Mouse (Mus musculus) forebrain, embryonic 13.5 days (tissue): ENCODE measurements around the gene Gpr173. TPM values are rescaled to one million over a fixed set of nuclear protein-coding genes. Genes with fewer than 3 reads are reported as not detected.
"Not testable (repeated sequence)": the region's sequence is repeated elsewhere in the genome, so short reads cannot be mapped to it uniquely, and the experiment has no call there.

Source experiments
- ATAC-seq: fragments of 200-750 bp; cut with Nextera tagmentation; 2 replicates; pipeline ENCODE4 v1.8.0; 2017
- H3K27ac ChIP-seq: fragments of 300-500 bp; sonication (generic); 2 replicates; pipeline ENCODE4 v1.5.1; 2015; ENCODE audit warnings: inconsistent platforms, mild to moderate bottlenecking, moderate library complexity
- H3K27me3 ChIP-seq: fragments of 300-500 bp; sonication (generic); 2 replicates; pipeline ENCODE4 v1.6.1; 2015; ENCODE audit warnings: mild to moderate bottlenecking, inconsistent platforms
- H3K36me3 ChIP-seq: fragments of 300-500 bp; sonication (generic); 2 replicates; pipeline ENCODE4 v1.6.1; 2015; ENCODE audit warnings: mild to moderate bottlenecking, inconsistent platforms; ENCODE audit not compliant: poor library complexity, severe bottlenecking
- H3K4me1 ChIP-seq: fragments of 300-500 bp; sonication (generic); 2 replicates; pipeline ENCODE4 v1.6.1; 2015; ENCODE audit warnings: inconsistent platforms
- H3K4me2 ChIP-seq: fragments of 300-500 bp; sonication (generic); 2 replicates; pipeline ENCODE4 v1.6.1; 2015; ENCODE audit warnings: inconsistent platforms, mild to moderate bottlenecking, moderate library complexity
- H3K4me3 ChIP-seq: fragments of 300-500 bp; sonication (generic); 2 replicates; pipeline ENCODE4 v1.5.1; 2015; ENCODE audit warnings: mild to moderate bottlenecking, inconsistent platforms
- H3K9ac ChIP-seq: fragments of 300-500 bp; sonication (generic); 2 replicates; pipeline ENCODE4 v1.6.1; 2015; ENCODE audit warnings: mild to moderate bottlenecking, inconsistent platforms
- H3K9me3 ChIP-seq: fragments of 300-500 bp; sonication (generic); replicated peaks from 2 replicates; pipeline ENCODE4 v1.6.1; 2016; ENCODE audit warnings: inconsistent platforms
- WGBS: fragments of 180-500 bp; shearing (Covaris S2); methylation state at CpG from one replicate; pipeline ENCODE4 v1.1.7; 2015; 5-methylcytosine and 5-hydroxymethylcytosine counted together
- polyA plus RNA-seq: library from polyadenylated mRNA; unstranded; fragments of >200 nt; fragmentation: Nextera tagmentation; extraction: Ambion mirVana; gene quantifications from 2 replicates; pipeline ENCODE4 v1.2.1, GENCODE M21; 2015

Gene Gpr173
- polyA plus RNA-seq, 1 experiment from 2014 or later = 8.4 TPM

DNA sequence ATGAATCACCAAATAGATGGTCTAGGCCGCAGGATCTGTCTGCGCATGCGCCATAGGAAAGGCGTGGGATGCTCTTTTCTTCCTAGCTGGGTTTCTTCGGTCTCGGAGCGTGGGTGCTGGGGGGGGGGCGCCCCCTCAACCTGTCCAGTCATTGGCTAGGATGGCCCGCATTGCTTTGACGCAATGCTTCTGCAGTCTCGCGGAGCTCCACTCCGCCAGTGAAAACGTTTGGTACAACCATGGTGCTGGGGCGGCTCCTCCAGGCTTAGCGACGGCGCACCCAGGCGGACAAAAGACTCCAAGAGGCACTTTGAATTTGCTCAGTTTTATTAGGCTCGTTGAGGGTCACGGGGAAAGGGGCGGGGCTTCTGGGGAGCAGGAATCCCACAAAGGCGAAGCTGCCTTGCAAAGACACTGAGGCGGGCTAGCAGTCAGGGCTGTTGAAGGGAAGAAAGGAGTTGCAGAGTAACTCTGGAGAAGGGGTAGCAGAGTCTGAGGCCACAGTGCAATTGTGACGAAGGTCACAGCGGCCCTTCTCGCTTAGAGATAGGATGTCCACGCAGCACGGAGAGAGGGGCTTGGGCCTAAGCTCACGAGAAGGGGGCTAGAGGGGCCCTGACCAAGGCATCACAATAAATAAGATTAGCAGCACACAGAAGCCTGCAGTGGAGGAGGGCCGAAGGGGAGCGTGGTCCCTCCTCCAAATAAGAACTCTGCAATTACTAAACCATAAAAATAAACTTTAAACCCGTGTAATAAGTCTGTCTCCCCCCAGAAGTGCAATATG lies 31.8 kb downstream of the Gpr173 start:
- Histone ChIP-seq H3K9ac (peak overlapping the region; percentile 70), H3K27me3 (peaks cover 40% of the 10 kb centered on the region), H3K4me2 (peak overlapping the region; percentile 55), H3K4me1 (peaks cover 27% of the 10 kb centered on the region), H3K36me3 (peaks cover 18% of the 10 kb centered on the region), H3K9me3 (no peaks in the 10 kb centered on the region), H3K4me3 (peak overlapping the region; percentile 21), H3K27ac (peak overlapping the region; percentile 95)
- 12% methylated on average over 32 of the region's 33 CpGs for WGBS
- ATAC-seq = peak; percentile 99

GRCm38 (mm10) chrX:152336123-152336522 lies 32.4 kb downstream of the Gpr173 start:
- Histone ChIP-seq H3K27me3 (peaks cover 35% of the 10 kb centered on the region), H3K4me1 (peaks cover 23% of the 10 kb centered on the region), H3K4me2 (peak overlapping the region; percentile 55), H3K27ac (peak overlapping the region; percentile 57), H3K4me3 (0 out of 2 replicates have a peak overlapping the region, but pooled peaks have one; percentile 21), H3K36me3 (peaks cover 18% of the 10 kb centered on the region)
- peak; percentile 52 for ATAC-seq
- not testable (repeated sequence) for H3K9me3 ChIP-seq, H3K9ac ChIP-seq
- 46% methylated on average over 4 of the region's 4 CpGs for WGBS

- H3K27ac ChIP-seq, H3K4me2 ChIP-seq, H3K4me3 ChIP-seq, H3K4me1 ChIP-seq, H3K36me3 ChIP-seq, H3K9ac ChIP-seq, ATAC-seq, H3K9me3 ChIP-seq: not testable (repeated sequence)
- H3K27me3 ChIP-seq = peaks cover 29% of the 10 kb centered on the region
Observed at GRCm38 (mm10) chrX:152329400-152329799, 39.1 kb downstream of the Gpr173 start.

- peak; percentile 19 for ATAC-seq
- peaks cover 23% of the 10 kb centered on the region for H3K27me3 ChIP-seq
- H3K9ac ChIP-seq = no peak overlapping the region; the same call in 1 of the 2 replicates
- peaks cover 8% of the 10 kb centered on the region; the same call in 1 of the 2 replicates for H3K4me1 ChIP-seq
- no peaks in the 10 kb centered on the region for H3K36me3 ChIP-seq
- no peak overlapping the region for H3K27ac ChIP-seq
- no peaks in the 10 kb centered on the region for H3K9me3 ChIP-seq
- 28% methylated on average over 8 of the region's 8 CpGs for WGBS
- H3K4me2 ChIP-seq = peak overlapping the region; percentile 61
- H3K4me3 ChIP-seq = peak overlapping the region; percentile 55
Observed at GRCm38 (mm10) chrX:152327689-152328052, 40.8 kb downstream of the Gpr173 start.

DNA sequence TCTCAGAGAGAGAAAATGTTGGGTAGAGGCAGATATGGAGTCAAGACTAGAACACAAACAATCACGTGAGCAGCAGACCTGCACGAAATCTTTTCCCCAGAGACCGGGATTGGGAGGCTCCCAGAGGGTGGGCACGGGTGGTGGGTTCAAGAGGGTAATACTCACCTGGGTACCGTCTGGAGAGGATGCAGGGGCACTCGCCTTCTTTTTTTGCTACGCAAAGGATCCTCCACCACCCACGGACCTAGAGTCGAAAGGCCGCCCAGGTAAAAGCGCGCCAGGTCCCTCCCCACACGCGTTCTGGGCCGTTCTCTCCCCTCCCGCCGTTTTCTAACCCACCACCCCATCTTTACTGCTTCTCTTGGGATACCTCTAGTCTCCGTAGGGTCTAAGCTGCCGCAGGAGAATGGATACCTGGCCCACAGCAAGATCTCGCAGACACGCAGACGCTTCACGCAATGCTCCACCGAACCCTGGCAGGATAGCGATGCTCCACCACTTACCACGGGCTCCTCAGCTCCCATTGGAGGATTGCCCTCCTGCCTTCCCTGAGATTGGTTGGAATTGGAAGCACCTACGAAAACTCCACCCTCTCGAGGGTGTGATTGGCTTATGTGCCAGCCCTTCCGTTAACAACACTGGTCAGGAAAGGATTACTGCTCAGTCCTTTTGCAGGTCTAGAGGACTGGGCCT lies 41.4 kb downstream of the Gpr173 start, which contains the start of gene Kantr:
Kantr (minus strand) TSS at position 500 of the 693 bp plus-strand sequence.
- Histone ChIP-seq H3K27ac (no peak within 1 kb of the TSS), H3K4me1 (peaks cover 8% of the 10 kb centered on the region; the same call in 1 of the 2 replicates), H3K36me3 (no peaks in the 10 kb centered on the region), H3K9me3 (no peaks in the 10 kb centered on the region), H3K27me3 (peaks cover 23% of the 10 kb centered on the region), H3K4me2 (peak within 1 kb of the TSS; percentile 61), H3K4me3 (peak within 1 kb of the TSS; percentile 55), H3K9ac (peak within 1 kb of the TSS; percentile 71)
- ATAC-seq = peak; percentile 99
- 15% methylated on average over 28 of the region's 29 CpGs for WGBS

GRCm38 (mm10) chrX:152323584-152323983 lies 44.9 kb downstream of the Gpr173 start:
- H3K27me3 ChIP-seq = peaks cover 21% of the 10 kb centered on the region; the same call in 1 of the 2 replicates
- ATAC-seq = no peak
- 100% methylated on average over 1 of the region's 1 CpGs for WGBS
- H3K27ac ChIP-seq = no peak overlapping the region
- H3K4me3 ChIP-seq = no peak overlapping the region
- no peak overlapping the region for H3K4me2 ChIP-seq
- H3K9ac ChIP-seq = no peak overlapping the region
- H3K36me3 ChIP-seq = no peaks in the 10 kb centered on the region
- no peaks in the 10 kb centered on the region for H3K9me3 ChIP-seq
- peaks cover 8% of the 10 kb centered on the region; the same call in 1 of the 2 replicates for H3K4me1 ChIP-seq

- peaks cover 8% of the 10 kb centered on the region; the same call in 1 of the 2 replicates for H3K4me1 ChIP-seq
- H3K36me3 ChIP-seq = no peaks in the 10 kb centered on the region
- H3K9me3 ChIP-seq = no peaks in the 10 kb centered on the region
- no peak for ATAC-seq
- H3K27ac ChIP-seq = no peak overlapping the region
- H3K9ac ChIP-seq = no peak overlapping the region
- H3K4me3 ChIP-seq = no peak overlapping the region
- H3K27me3 ChIP-seq = peaks cover 19% of the 10 kb centered on the region; the same call in 1 of the 2 replicates
- 31% methylated on average over 2 of the region's 2 CpGs for WGBS
- H3K4me2 ChIP-seq = no peak overlapping the region
Observed at GRCm38 (mm10) chrX:152322776-152323175, 45.7 kb downstream of the Gpr173 start.

GRCm38 (mm10) chrX:152320535-152320934 lies 48.0 kb downstream of the Gpr173 start:
- 87% methylated on average over 4 of the region's 4 CpGs for WGBS
- Histone ChIP-seq H3K27ac (no peak overlapping the region), H3K4me1 (no peaks in the 10 kb centered on the region), H3K4me2 (no peak overlapping the region), H3K9me3 (no peaks in the 10 kb centered on the region), H3K36me3 (no peaks in the 10 kb centered on the region), H3K9ac (no peak overlapping the region), H3K4me3 (no peak overlapping the region), H3K27me3 (peaks cover 13% of the 10 kb centered on the region; the same call in 1 of the 2 replicates)
- no peak for ATAC-seq

DNA sequence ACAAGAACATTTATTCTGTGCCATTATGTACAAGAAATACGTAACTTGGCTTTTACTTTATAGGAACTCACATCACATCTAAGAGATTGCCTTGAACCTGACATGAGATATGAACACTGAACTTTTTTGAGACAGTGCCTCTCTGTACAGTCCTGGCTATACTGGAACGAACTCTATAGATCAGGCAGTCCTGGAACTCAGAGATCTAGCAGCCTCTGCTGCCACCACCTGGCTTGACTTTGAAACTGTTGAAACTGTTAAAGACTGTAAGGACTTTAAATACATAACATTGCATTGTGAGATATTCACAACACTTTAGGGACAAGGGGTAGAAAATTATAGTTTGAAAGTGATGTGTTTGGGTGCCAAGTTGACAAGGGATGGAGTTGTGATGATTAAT lies 60.6 kb downstream of the Gpr173 start:
- Histone ChIP-seq H3K36me3 (no peaks in the 10 kb centered on the region), H3K27me3 (peaks cover 11% of the 10 kb centered on the region), H3K4me2 (no peak overlapping the region), H3K4me1 (no peaks in the 10 kb centered on the region), H3K9me3 (no peaks in the 10 kb centered on the region), H3K4me3 (no peak overlapping the region), H3K27ac (no peak overlapping the region), H3K9ac (no peak overlapping the region)
- ATAC-seq = 0 out of 2 replicates have a peak, but pooled peaks have one; percentile 38
- 72% methylated on average over 2 of the region's 2 CpGs for WGBS

GRCm38 (mm10) chrX:152307371-152307770 lies 61.1 kb downstream of the Gpr173 start:
- Histone ChIP-seq H3K4me2 (no peak overlapping the region), H3K9me3 (no peaks in the 10 kb centered on the region), H3K27ac (no peak overlapping the region), H3K4me3 (no peak overlapping the region), H3K27me3 (peaks cover 11% of the 10 kb centered on the region), H3K9ac (no peak overlapping the region), H3K36me3 (no peaks in the 10 kb centered on the region), H3K4me1 (no peaks in the 10 kb centered on the region)
- no peak for ATAC-seq

DNA sequence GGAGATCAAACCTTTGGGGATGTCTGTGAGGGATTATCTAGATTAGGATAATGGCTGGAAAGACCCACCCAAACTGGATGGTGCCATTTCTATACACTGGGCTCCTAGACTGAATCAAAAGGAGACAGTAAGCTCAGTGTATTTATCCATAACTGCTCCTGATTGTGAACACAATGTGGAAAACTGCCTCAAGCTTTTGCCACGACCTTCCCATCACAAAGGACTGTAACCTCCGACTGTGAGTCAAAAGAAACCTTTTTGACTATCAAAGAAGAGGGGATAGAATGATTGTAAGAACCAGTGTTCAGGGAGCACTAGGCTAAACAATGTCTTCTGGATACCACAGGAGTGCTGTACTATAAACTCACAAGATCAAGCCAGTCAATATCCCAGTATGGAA lies 62.3 kb downstream of the Gpr173 start:
- H3K4me2 ChIP-seq = no peak overlapping the region
- H3K9ac ChIP-seq = no peak overlapping the region
- no peak for ATAC-seq
- H3K36me3 ChIP-seq = no peaks in the 10 kb centered on the region
- no peaks in the 10 kb centered on the region for H3K4me1 ChIP-seq
- WGBS = 66% methylated on average over 2 of the region's 2 CpGs
- H3K27ac ChIP-seq = no peak overlapping the region
- H3K27me3 ChIP-seq = peaks cover 15% of the 10 kb centered on the region
- no peaks in the 10 kb centered on the region for H3K9me3 ChIP-seq
- H3K4me3 ChIP-seq = no peak overlapping the region
